Mouse (Mus musculus) frontal cortex, postnatal 10 days (tissue): Measurements from ENCODE around the gene Foxred1.

Source experiments
- DNase-seq, 2 experiments: peaks; one replicate each; pipeline ENCODE4 v3.0.0; 2022; ENCODE audit warnings: low spot score in 2 of 2, mixed read lengths in 1 of 2

The Foxred1 gene

DNA sequence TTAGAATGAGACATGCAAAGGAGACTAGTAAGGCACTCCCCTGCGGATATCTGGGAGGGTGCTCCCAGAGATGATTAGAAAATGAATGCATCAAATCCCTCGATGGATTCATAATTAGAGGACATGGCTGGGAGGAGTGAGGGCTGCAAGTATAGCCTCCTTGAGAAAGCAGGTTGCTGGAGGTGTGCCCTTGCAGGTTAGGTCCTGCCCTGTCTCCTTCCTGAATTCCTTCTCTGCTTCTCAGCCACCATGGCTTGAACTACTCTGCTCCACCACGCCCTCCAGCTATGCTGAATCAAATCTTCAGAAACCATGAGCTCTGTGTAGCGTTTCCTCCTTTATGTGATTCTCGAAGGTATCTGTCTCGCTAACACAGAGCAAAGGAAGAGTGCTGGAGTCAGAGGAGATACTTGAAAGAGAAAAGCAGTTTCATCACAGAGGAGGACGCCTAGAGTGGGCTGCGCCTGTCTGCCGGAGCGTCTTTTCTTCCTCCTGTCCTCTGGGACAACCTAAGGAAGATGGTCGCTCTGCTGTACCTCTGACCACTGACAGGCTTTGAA, 17.8 kb downstream of the Foxred1 start:
- DNase-seq, result no peak

- peak in 1 of 2 experiments; percentile 41 for DNase-seq
Measured at GRCm38 (mm10) chr9:35188700-35189099, 22.2 kb downstream of the Foxred1 start.

DNA sequence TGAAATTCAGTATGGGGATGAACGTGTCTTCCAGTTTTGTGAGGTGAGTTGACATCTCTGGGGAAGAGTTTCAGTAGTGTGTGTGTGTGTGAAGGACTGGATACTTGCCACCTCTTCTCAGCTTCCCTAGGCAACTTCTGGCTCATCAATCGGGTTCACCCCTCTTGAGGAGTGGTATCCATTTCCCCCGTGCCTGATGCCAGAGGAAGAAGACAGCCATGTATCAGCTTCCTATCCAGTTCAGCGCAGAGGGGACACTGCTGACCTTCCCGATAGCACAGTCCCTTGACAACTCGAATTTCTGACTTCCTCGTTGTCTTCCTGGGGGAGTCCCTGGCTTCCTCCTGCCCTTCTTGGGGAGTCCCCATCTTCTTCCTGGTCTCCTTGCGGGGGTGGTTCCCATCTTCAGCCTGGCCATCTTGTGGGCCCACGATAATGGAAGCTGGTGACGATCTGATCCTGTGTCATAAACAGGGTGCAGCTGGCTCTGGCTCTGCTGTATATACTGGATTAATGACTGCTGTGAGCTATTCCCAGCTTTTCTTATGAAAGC, 23.4 kb downstream of the Foxred1 start:
- DNase-seq, result no peak

DNA sequence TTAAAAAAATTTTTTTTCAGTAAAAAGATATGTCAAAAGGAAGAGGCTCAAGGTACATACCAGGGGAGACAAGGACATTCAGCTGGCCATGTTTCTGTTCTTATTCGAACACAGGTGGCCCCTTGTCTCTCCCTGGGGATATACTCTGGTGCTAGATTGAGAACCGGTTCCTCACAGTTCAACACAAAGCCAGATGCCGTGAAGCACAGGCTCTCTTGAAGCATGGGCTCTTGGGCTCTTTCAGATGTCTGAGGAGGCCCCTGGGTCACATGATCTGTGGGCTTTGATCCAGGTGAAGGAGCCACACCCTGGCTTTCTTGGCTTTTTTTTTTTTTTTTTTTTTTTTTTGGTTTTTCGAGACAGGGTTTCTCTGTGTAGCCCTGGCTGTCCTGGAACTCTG, 24.4 kb downstream of the Foxred1 start:
- DNase-seq, result no peak

DNA sequence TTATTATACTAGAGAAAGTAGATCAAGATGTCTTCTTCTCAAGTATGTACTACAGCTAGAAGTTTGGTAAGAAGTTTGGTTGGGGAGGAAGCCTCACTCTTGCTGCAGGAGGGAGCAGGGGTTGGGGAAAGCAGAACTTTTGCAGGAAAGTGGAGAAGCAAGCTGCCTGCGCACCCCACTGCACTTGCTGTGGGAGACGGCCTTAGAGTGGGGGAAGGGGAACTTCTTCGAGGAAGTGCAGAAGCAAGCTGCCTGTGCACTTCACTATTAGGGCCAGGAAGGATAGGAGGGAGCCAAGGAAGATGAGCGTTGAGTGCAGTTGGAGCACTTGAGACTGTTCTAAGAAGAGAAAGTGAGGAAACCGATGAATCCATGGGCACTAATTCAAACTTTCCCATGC, 27.5 kb downstream of the Foxred1 start:
- DNase-seq, result no peak

GRCm38 (mm10) chr9:35182832-35183231, 28.0 kb downstream of the Foxred1 start:
- DNase-seq, result no peak

GRCm38 (mm10) chr9:35176124-35176659, 34.7 kb downstream of the Foxred1 start:
- DNase-seq, result no peak

GRCm38 (mm10) chr9:35175251-35176123, 35.4 kb downstream of the Foxred1 start, which contains the start of gene Dcps:
Dcps (minus strand) TSS chr9:35176061.
- peak; percentile 90 to 95 for DNase-seq

GRCm38 (mm10) chr9:35173331-35173730, 37.5 kb downstream of the Foxred1 start:
- DNase-seq, result no peak

- no peak for DNase-seq
Measured at GRCm38 (mm10) chr9:35170071-35170470, 40.8 kb downstream of the Foxred1 start.

- DNase-seq, result no peak
Measured at GRCm38 (mm10) chr9:35166798-35167635, 43.8 kb downstream of the Foxred1 start.

- no peak for DNase-seq
Measured at GRCm38 (mm10) chr9:35166144-35166797, 44.6 kb downstream of the Foxred1 start.

DNA sequence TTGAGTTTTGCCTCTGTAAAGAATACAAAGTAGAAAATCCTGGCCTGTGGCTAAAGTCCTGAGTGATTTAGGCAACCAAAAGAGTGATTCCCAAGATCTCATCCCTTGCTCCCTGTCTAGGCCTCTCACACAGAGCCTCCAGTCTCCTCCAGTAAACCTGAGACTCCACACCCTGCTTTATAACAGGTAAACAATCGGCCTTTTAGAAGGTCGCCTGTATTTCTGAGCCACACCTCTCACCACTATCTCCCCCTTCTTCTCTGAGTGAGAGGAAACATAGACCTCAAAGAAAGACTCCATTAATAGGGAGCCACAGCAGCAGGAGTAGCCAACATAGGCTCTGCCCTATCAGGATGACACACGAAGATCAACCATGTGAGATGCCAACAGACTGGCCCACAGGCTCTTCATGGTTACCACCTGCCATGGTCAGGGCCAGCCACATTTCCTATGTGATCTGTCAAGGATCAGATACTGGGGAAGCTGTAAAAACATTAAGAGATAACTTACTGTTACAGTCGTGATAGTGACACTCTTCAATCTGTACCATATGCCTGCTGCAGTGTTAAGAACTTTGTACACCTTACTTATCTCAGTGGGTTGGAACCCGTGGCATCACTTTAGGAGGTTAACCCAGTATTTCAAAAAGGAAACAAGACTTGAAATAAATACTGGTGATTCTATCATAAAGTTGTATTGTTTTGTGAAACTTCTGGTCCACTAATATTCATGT, 46.5 kb downstream of the Foxred1 start:
- no peak for DNase-seq

DNA sequence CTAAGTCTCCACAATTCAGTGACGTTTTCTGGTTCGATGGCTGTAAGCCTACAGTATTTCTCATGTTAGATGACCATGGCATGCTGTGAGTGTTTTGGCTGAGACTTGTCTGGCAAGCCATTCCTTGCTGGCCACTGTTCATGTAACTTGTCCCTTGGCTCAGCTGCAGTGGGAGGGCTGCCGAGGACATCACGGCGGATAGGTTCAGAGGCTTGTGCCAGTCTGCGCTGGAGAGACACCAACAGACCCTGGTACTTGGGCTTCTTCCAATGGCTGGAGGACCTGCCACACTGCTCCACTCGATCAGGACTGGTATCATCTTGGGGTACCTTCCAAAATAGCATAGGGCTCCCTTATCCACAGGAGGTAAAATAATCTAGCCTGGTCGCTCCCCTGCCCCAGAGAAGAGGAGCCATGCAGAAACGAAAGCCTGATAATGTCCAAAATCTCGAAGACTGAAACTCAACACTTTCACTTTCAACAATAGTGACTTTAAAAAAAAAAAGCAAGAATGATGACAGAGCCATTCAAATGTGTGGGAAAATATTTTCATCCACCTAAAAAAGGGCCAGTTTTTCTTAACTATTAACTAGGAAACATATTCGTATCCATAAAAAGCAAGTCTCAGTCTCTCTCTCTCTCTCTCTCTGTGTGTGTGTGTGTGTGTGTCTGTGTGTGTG, 47.7 kb downstream of the Foxred1 start:
- peak; percentile 23 to 38 for DNase-seq

- no peak for DNase-seq
Measured at GRCm38 (mm10) chr9:35161721-35162120, 49.1 kb downstream of the Foxred1 start.

GRCm38 (mm10) chr9:35160662-35161061, 50.2 kb downstream of the Foxred1 start:
- no peak for DNase-seq

DNA sequence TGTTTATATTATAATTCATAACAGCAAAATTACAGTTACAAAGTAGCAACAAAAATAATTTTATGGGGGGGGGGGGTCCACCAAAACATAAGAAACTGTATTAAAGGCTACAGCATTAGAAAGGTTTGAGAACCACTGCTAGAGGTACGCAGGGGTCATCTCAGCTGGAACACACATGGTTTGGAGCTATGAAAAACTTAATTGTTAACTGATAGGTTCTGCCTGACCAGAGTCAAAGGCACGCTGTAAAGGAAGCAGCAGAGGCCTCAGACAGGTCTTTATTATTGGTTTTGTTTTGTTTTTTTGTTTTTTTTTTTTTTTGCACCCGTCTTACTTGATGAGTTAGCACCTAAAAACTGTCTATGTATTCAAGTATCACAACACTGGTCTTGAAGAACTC, 52.4 kb downstream of the Foxred1 start:
- no peak for DNase-seq

DNA sequence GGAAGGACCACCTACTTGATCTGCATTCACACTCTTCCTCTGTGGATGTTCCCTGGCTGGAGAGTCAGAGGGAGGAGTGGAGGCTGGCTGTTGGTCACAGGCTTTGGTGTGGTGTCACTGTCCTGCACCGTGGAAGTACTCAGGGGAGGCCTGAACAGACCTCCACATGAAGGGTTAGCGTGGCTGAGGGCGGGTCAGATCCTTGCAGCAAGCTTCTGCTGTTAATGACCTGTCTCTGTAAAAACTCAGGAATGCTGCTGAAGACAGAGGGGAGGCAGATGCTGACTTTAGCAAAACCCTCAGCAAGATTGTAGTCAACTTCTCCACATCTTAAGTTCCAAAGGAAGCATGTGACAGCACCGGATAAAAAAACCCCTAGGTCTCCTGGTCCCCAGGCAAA, 54.0 kb downstream of the Foxred1 start:
- no peak for DNase-seq

DNA sequence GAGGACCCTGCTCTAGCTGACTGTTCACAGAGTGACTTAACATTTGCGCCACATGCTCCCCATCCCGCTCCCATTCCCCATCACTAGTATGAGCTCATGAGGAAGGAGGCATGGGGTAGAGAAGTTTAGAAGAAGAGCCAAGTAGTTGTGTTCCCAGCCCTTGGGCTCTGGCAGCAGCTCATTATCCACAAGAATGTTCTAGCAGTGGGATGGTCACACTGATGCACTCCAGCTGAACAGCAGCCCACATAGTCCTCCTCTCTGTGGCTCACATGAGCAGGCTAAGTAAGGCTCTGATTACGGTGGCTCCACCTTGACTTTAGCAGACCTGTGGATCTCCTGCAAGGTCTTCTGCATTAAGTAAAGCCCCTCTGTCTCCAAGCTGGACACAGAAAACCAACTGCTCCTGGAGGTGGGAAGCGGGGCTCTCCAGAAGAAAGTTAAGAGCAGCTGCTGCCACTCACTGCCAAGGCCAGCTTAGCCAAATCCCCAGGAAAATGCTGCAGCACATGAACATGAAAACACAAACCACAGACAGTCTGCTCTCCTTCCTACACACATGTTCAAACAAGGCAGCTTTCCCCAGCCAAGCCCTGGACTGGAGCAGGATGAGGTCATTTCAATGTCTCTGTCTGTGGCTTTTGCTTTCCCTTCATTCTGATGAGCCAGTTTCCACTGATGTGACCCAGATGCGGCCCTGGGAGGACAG, 54.7 kb downstream of the Foxred1 start:
- no peak for DNase-seq
